Mouse (Mus musculus): ENCODE results near the gene Pdk1.

- TF ChIP-seq CTCF (IDR thresholded peaks at IDR 0.05; ENCODE audit: control insufficient read depth, insufficient read depth, insufficient read length) (no peak), USF1 (IDR thresholded peaks at IDR 0.05; ENCODE audit: low read depth) (no peak)
These were observed 5.9 kb downstream of the Pdk1 start for GRCm38 (mm10) chr2:71878943-71879342.

Measured in C2C12 (cell line).